Mouse (Mus musculus) cerebellum, postnatal 36 days (tissue): ENCODE results near the gene Slc8a3.

Experiments used
- DNase-seq, 2 experiments: peaks; one replicate each; pipeline ENCODE4 v3.0.0; 2021 to 2022; ENCODE audit warnings: mixed read lengths in 2 of 2

Gene Slc8a3

GRCm38 (mm10) chr12:81175252-81175651 is 157.7 kb downstream of the Slc8a3 start:
- DNase-seq = no peak

GRCm38 (mm10) chr12:81173893-81174292 is 159.1 kb downstream of the Slc8a3 start:
- peak; percentile 53 to 58 for DNase-seq

- no peak for DNase-seq
Measured at GRCm38 (mm10) chr12:81173011-81173410, 160.0 kb downstream of the Slc8a3 start.

GRCm38 (mm10) chr12:81170076-81170475 is 162.9 kb downstream of the Slc8a3 start:
- peak in 1 of 2 experiments; percentile 11 for DNase-seq

- DNase-seq = no peak
Measured at GRCm38 (mm10) chr12:81168494-81168893, 164.5 kb downstream of the Slc8a3 start.

GRCm38 (mm10) chr12:81168031-81168430 is 164.9 kb downstream of the Slc8a3 start:
- DNase-seq = no peak

GRCm38 (mm10) chr12:81167142-81167541 is 165.8 kb downstream of the Slc8a3 start:
- DNase-seq = no peak

GRCm38 (mm10) chr12:81166615-81167014 is 166.4 kb downstream of the Slc8a3 start:
- DNase-seq = no peak

- no peak for DNase-seq
Measured at GRCm38 (mm10) chr12:81166092-81166491, 166.9 kb downstream of the Slc8a3 start.

GRCm38 (mm10) chr12:81163566-81163965 is 169.4 kb downstream of the Slc8a3 start:
- no peak for DNase-seq

- no peak for DNase-seq
Measured at GRCm38 (mm10) chr12:81163131-81163530, 169.8 kb downstream of the Slc8a3 start.

GRCm38 (mm10) chr12:81161282-81161681 is 171.7 kb downstream of the Slc8a3 start:
- no peak for DNase-seq

GRCm38 (mm10) chr12:81160831-81161230 is 172.1 kb downstream of the Slc8a3 start:
- peak in 1 of 2 experiments; percentile 44 for DNase-seq

GRCm38 (mm10) chr12:81160425-81160824 is 172.6 kb downstream of the Slc8a3 start:
- no peak for DNase-seq

- no peak for DNase-seq
Measured at GRCm38 (mm10) chr12:81159947-81160346, 173.0 kb downstream of the Slc8a3 start.

GRCm38 (mm10) chr12:81156841-81157240 is 176.1 kb downstream of the Slc8a3 start:
- DNase-seq = no peak

- DNase-seq = no peak
Measured at GRCm38 (mm10) chr12:81155675-81156074, 177.3 kb downstream of the Slc8a3 start.

GRCm38 (mm10) chr12:81152082-81152481 is 180.9 kb downstream of the Slc8a3 start:
- DNase-seq = no peak

GRCm38 (mm10) chr12:81150917-81151316 is 182.1 kb downstream of the Slc8a3 start:
- no peak for DNase-seq

- peak in 1 of 2 experiments; percentile 16 for DNase-seq
Measured at GRCm38 (mm10) chr12:81147956-81148355, 185.0 kb downstream of the Slc8a3 start.
